Mouse (Mus musculus) ES-Bruce4 (cell line): ENCODE data around the gene Eef1a1.

ENCODE experiments used
- CTCF ChIP-seq: IDR thresholded peaks from one replicate; pipeline ENCODE4 v1.8.1; 2011; ENCODE audit warnings: low read depth, low read length
- POLR2A ChIP-seq: IDR thresholded peaks from one replicate; pipeline ENCODE4 v1.8.1; 2011; ENCODE audit warnings: low read length; ENCODE audit not compliant: insufficient read depth

DNA sequence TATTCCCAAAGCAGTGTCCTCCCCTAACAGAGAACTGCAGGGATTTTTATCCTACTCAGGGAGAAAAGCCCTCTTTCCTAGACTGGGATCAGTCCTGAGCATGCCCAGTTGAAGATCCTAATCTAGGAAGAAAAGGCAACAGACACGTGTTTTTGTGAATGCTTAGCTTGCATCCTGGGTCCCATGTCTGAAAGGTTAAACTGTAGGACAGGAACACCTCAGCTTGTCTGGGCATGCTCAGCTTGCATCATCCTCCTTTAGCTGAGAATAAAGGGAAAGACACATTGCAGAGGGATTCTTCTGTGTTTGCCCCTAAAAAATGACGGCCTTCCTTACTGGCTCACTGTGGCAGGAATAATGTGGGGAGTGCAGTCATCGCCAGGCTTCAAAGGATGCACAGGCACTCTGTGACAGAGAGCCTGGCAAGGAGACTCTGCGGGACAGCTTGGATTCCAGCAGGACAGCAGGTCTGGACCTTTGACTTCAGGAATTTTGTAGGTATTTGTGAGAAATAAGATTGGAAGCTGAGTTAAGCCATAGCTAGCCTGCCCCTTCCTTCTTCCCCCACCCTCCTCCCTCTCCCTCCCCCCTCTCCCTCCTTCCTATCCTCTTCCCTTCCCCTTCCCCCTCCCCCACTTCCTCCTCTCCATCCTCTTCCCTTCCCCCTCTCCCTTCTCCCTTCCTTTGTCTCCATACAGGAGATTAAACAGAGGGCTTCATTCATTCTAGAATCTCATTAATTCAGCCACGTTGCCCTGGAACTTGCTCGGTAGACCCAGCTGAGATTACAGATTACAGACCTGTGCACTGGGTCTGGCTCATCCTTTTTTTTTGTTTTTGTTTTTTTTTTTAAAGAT lies 14.5 kb upstream of the Eef1a1 start:
- TF ChIP-seq CTCF = no peak
- TF ChIP-seq POLR2A = no peak
